Mouse (Mus musculus): ENCODE measurements around the gene Dlg3.

Gene Dlg3

DNA sequence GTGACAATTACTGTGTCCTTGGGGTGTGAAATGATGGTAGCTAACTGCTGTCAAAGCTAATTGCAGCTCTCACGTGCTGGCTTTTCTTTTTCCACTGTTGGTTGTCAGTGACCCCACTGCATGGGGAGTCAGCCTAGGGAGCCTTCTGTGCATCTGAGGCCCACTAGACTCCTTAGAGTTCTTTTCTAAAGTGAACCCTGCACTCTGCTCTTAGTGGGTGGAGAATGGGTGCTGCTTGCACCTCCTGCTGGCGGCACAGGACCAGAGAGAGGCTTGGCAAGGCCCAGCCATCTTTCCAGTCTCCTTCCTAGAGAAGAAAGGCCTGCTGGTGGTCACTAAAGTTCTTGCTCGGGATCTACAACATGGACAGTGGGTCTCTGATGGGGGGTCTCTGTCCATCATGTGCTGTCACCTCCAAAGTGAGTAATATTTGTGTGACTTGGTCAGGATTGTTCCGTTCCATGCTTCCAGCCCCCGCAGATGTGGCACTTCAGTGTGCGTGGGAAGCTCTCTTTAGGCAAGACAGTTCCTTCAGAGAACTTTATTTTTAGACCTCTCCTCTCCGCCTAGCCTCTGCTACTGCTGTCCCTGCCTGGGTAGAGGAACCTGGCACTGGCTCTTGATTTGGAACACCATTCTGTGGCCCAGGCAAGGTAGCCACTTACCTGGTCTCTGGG lies 30.5 kb downstream of the Dlg3 start:
- no peak for DNase-seq

DNA sequence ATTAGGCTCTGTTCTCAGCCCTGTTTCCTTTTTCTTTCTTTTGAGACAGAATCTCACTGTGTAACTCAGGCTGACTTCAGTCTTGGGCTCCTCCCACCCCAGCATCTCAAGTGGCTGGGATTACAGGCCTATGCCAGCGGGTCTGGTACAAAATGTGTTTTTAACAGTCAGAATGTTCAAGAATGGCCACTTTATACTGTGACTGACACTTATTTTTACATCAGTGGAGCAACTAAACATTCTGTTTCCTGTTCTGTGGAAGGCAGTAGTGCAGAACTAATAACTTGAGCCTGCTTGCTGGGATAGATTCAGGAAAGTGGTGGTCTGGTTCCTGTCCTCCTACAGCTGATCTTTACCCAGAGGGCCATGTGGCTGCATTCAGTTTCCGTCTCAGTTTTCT lies 33.1 kb downstream of the Dlg3 start:
- DNase-seq = no peak

DNA sequence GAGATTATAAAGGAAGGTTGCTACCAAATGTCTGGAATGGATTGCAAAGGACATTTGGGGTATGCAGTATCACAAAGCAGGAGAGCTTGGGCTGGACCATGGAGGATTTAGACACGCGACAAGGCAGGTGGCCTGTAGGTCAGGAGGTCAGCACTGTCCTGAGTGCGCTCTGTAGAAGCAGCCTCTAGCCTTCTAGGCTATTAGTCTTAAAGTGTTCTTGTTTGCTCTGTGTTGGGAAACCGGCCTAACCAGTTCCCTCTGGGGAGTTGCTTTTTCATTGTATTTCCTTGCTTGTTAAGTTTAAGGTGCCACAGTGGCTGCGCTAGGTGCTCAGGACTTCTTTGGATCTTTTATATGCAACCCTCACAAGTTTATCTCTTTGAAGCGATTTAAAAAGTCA lies 34.5 kb downstream of the Dlg3 start:
- DNase-seq = peak; percentile 9 to 50

DNA sequence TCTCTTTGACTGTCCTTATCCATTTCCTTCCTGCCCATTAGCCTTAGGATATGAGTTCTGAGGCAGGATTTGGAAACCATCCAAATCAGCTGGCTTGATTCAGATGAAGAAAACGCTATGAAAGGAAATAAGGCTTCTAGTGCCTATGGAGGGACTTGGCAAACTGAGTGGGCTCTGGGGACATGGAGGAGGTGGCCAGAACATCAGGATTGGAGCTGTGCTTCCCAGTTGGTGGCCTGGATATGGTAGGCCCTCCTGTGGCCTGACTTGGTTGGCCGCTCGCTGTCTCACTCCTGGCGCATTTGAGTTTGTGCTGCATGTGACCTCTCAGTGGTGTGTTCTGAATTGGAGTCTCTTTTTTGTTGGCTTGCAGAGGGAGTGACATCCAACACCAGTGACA lies 43.6 kb downstream of the Dlg3 start:
- no peak for DNase-seq

DNA sequence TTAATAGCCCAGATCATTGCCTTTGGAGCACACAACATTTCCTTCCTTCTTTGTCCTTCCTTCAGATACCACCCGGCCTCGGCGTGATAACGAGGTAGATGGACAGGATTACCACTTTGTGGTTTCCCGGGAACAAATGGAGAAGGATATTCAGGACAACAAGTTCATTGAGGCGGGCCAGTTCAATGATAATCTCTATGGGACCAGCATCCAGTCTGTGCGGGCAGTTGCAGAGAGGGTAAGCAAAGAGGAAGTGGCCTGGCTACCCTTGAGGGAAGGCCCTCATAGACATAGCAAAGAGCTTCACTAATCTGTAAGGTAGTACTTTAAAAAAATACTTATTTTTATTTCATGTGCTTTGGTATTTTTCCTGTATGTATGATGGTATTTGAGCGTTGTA lies 46.6 kb downstream of the Dlg3 start:
- DNase-seq = no peak

DNA sequence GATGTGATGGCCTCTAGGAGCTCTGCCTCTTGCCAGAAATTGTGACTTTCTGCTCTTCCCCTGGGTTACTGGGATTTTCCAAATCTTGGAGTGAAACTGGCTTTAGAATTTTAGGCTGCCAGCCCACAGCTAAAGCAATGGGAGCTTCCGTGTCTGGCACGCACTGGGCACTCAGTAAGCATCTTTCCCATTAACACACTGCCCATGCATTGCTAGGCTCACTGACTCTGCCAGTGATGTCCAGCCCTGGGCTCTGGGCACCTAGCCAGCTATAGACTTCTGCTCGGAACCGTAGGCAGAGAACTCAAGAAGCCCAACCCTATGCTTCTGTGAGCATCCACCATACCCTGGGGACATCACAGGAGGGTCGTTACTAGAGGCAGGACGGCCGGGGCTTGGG lies 48.2 kb downstream of the Dlg3 start:
- no peak for DNase-seq

- DNase-seq = no peak
Observed at GRCm38 (mm10) chrX:100818681-100819080, 51.2 kb downstream of the Dlg3 start.

DNA sequence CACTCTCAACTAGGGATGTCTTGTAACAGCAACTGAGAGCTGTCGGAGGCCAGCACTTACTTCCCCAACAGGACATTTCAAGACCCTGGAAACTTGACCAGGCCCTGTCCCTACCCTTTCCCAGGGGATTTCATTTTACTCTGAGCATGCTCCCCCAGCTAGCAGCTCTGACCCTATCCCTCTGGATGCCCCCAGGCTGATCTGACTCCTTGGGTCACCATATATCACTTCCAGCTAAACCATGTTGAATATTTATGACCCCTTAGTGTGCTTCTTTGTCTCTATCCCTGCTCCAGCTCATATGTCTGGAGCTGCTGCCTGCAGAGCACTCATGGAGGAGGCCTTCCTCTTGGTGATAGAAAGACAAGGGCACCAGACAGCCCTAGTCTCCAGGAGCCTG lies 53.6 kb downstream of the Dlg3 start:
- no peak for DNase-seq

- DNase-seq = no peak
Observed at GRCm38 (mm10) chrX:100825557-100825956, 58.0 kb downstream of the Dlg3 start.

GRCm38 (mm10) chrX:100832806-100833205 lies 65.3 kb downstream of the Dlg3 start:
- no peak for DNase-seq

GRCm38 (mm10) chrX:100839211-100839610 lies 71.7 kb downstream of the Dlg3 start:
- DNase-seq = no peak

Data from kidney, adult 8-10 months (tissue).